Mouse (Mus musculus) stomach, postnatal 0 days (tissue): Measurements from ENCODE around the gene Cdkn1a.

Experiments used
- CTCF ChIP-seq: IDR thresholded peaks from 2 replicates; pipeline ENCODE4 v1.5.1; 2016; ENCODE audit warnings: antibody characterized with exemption, low read depth, mild to moderate bottlenecking, moderate library complexity
- EP300 ChIP-seq: optimal IDR thresholded peaks from 2 replicates; pipeline ENCODE3; 2016; ENCODE audit warnings: antibody characterized with exemption

- no peak for TF ChIP-seq CTCF
- TF ChIP-seq EP300, result no peak
Observed at GRCm38 (mm10) chr17:29057361-29057890, 33.4 kb upstream of the Cdkn1a start.
